Mouse (Mus musculus) kidney, adult 8-10 months (tissue): ENCODE measurements around the gene Bloc1s1.
A peak's percentile ranks its signal among the peaks of the same experiment; 100 is the strongest.

Experiments
- DNase-seq, 2 experiments: peaks; one replicate each; pipeline ENCODE4 v3.0.0; 2022

The Bloc1s1 gene

GRCm38 (mm10) chr10:128923935-128924334 is at the start of gene Bloc1s1:
Gene Bloc1s1 (minus strand): TSS chr10:128924035.
- DNase-seq, result no peak

DNA sequence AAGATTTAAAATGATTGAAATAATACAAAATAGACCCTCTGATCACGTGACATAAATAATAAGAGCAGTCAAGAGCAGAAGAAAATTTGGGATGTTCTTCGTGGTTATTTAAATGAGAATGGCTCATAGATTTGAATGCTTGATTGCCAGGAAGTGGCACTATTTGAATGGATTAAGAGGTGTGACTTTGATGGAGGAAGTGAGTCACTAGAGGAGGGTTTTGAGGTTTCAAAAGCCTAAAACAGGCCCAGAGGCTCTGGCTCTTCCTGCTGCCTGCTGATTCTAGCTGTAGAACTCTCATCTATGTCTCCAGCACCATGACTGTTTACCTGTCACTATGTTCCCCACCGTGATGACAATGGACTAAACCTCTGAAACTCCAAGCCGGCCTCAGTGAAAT is 49.0 kb upstream of the Bloc1s1 start:
- no peak for DNase-seq

DNA sequence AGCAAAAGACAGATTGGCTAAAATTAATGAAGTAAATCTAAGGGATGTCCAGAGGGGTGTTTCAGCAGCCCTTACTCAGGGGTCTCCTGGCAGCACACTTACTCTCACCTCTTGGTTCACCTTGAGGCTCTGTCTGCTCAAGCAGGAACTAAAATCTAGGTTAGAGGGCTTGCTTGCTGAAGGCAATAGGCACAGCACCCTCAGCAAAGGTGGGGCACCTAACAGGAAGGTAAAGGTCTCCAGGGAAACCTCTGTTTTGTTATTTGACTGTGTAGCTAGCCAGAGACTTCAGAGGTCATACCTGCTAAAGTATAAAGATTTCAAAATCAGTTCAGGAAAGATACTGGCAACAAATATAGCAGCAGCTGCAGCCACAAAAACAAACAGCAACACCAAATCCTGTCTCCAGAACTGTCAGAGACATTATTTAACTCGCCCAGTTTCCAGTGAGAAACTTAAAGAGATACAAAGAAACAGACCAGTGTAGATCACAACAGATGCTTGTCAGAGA is 47.0 kb upstream of the Bloc1s1 start:
- DNase-seq, result no peak

DNA sequence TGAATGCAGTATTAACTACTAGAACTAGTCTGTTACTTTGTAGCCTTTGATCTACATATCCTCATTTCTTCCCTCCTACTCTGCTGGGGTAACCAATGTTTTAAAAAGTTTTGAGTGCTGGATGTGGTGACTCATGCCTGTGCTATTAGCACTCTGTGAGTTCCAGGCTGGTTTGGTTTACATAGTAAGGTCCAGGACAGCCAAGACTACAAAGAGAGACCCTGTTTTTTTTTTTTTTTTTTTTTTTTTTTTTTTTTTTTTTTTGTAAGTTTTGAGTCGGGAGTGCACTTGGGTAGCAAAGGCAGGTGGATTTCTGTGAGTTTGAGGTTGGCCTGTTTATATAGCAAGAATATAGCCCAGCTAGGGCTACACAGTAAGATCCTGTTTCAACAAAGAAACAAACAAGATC is 44.5 kb upstream of the Bloc1s1 start:
- no peak for DNase-seq

DNA sequence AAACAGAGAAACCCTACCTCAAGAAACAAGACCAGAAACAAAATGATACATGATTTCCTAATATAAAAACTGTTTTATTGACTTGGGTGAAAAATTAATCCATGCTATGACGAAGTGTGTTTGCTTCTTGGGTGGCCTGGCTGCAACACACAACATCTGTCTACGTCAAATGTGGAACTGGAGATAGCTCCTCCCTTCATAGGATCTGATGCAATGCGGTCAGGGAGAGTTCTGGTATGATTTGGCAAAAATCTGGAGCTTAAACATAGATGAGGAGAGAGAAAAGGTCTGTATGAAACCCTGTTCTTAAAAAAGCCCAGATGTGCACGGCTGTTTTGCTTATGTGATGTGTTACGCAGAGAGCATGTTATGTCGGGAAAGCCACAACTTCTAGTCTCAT is 42.0 kb upstream of the Bloc1s1 start:
- no peak for DNase-seq

- peak; percentile 73 to 86 for DNase-seq
These were observed 41.1 kb upstream of the Bloc1s1 start for GRCm38 (mm10) chr10:128964961-128965360.

DNA sequence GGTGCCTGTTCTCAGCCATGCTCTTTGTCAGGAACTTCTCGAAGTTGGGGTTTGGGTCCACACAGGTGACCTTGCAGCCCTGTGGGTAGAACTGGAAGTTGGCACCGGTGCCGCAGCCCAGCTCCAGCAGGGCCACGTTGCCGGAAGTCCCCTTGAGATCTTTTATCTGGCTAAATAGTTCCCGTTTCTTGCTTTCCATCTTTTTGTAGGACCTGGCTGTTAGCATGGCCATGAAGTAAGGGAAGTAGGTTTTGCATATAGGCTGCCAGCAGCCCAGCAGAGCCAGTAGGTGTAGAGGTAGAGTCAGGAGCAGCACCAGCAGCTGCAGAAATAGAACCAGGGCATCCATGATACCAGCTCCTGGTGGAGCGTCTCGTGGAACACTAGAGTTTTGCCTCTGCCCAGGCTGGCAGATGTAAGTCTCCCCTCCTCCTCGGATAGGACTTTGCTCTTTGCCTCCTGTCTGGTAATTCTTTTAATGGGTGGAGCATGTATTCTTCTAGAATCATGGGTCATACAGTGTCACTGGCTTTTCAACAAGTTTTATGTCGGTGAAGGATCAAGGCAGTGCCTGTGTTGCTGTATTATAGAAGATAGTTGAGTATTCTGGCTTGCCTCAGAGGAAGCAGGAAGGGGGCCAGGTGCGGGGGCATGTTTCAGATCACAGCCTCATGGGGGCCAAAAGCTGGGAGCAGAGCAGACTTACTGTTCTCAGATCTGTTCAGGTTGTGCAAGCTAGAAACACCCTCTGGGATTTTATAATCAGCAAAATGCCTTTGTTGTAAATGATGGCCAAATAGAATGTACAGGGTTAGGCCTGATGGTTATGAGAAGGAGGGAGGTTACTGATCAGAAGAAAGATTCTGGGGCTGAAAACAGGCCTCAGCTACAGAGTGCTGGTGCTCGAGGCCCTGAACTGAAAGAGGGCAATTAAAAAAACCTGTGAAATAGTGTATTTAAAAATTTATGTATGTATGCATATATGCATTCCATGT is 37.1 kb upstream of the Bloc1s1 start, which contains the start of gene Mettl7b:
Mettl7b (minus strand) TSS at position 399 of the 995 bp plus-strand sequence.
- DNase-seq, result peak; percentile 80 to 82

GRCm38 (mm10) chr10:128960142-128960541 is 36.3 kb upstream of the Bloc1s1 start:
- no peak for DNase-seq

DNA sequence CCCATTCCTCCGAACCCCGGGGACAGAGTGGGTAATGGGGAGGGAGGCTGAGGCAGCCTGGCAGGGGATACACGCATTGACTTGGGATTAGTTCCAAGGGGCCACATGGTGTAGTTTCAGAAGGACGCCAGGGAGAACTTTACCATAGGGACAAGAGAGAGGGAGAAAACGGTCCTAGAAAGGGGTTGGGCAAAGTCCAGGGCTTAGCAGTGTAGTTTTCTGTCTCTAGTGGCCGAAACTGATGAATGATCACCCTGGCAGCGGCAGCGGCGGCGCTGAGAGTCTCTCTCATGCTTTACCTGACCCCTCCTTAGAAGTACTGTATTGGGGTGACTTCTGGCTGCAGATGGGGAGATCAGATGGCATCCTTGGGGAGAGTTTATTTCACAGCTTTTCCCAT is 34.5 kb upstream of the Bloc1s1 start:
- DNase-seq, result peak in 1 of 2 experiments; percentile 40

- no peak for DNase-seq
These were observed 26.5 kb upstream of the Bloc1s1 start for GRCm38 (mm10) chr10:128950208-128950887.

- DNase-seq, result no peak
These were observed 23.7 kb upstream of the Bloc1s1 start for GRCm38 (mm10) chr10:128947496-128947895.

DNA sequence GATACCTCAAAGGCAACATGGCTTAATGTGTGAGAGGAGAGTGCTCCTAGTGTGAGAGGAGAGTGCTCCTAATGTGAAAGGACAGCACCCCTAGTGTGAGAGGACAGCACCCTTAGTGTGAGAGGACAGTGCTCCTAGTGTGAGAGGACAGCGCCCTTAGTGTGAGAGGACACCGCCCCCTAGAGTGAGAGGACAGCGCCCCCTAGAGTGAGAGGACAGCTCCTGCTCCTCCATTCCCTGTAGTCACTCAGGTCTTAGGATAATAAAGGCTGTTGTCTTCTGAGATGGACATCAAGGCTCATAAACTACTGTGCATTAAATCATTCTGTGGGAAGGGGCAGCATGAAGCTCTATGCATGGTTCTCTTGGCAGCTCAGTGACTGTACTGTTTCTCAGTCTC is 21.8 kb upstream of the Bloc1s1 start:
- DNase-seq, result peak; percentile 42 to 65

GRCm38 (mm10) chr10:128940475-128941061 is 16.7 kb upstream of the Bloc1s1 start:
- no peak for DNase-seq

GRCm38 (mm10) chr10:128938974-128939373 is 15.1 kb upstream of the Bloc1s1 start:
- peak; percentile 41 to 56 for DNase-seq

GRCm38 (mm10) chr10:128938457-128938856 is 14.6 kb upstream of the Bloc1s1 start:
- DNase-seq, result peak; percentile 92 to 93

DNA sequence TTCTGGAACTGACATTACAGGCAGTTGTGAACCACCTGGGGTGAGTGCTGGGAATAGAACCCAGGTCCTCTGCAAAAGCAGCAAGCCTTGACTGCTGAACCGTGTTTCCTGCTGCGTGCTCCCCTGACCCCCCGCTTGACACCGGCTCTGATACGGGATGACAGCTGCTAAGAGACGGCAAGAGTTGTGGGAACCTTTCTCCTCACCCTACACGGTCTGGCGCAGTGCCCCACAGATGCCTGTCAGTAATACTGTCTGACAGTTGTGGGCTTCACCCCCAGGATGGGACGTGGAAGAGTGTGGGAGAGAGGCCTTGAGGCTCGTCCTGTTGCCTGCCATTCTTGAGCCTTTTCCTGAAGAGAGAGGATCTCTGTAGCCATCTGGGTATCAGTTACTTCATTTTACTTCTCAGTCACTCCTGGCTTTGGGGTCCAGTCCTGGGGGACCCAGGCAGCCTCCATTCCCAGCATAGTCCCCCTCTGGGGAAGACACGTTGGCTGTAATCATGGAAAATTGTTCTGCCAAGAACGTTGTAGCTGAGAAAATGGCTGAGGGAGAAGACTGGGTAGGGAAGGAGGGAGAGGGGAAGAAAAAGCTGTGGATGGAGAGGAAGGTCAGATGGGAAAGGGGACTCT is 14.0 kb upstream of the Bloc1s1 start:
- DNase-seq, result no peak

- DNase-seq, result no peak
These were observed 12.1 kb upstream of the Bloc1s1 start for GRCm38 (mm10) chr10:128935826-128936440.

DNA sequence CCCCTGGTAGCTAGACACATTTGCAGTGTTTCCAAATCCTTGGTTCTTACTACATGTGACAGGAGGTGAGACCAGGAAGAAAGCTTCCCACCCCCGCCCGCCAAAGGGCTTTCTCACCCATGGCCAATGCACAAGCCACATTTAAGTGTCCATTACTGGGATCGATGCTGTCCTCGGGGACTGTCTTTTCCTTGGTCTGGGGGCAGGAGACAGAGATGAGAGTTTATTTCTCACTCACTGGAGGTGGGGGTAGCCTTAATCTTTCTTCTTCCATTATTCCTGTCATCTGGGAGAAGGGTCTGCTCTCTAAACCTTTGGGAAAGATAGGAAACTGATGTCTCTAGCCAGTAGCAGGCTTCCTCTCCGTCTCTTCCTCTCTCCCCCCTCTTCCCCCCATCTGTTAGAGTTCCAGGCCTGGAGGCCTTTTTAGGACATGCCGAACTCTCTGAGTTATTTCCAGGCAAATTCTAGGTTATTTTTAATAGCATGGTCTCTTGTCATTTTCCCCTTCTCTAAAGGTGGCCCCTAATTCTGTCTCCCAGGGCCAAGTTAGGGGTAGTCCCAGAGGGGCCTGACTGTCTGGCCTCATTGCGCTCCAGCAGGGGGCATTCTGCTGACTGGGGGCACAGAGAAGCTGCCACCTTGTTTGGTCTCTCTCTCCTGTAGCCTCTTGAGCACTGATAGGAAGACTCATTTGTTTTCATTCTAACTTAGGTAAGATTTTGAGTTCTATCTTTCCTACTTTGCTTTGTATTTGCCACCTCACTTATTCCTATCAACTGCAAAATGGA is 11.4 kb upstream of the Bloc1s1 start:
- no peak for DNase-seq

DNA sequence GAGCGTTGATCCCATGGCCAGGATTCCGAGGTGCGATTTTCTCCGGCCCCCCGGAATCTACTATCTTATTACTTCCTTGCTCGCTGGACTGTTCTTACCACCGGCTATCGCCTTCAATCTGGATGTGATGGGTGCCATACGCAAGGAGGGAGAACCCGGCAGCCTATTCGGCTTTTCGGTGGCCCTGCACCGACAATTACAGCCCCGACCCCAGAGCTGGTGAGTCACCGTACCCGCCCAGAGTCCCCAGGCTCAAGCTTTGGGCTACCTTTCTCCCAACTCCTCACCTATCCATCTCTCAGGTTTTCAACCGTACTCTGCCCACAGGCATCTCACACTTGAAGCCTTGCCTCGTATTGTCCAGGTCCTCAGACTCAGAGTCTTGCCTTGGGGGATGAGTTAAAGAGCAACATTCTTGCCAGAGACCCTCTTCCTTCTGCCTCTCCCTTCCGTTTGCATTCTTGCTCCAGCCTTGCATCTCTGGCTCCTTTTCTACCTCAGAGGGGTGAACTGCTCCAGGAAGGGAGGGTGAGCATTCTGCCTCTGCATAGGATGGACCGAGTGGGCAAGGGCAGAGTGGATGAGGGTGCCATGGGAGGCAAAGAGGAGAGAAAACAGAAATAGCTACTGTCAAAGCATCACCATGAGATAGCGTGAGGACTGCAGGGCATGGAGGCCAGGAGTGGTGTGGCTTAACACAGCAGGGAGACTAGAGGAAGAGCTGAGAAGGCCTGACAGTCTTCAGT is 10.3 kb upstream of the Bloc1s1 start:
- DNase-seq, result no peak

GRCm38 (mm10) chr10:128933574-128933973 is 9.7 kb upstream of the Bloc1s1 start, which contains the start of gene Itga7:
Gene Itga7 (plus strand): TSS chr10:128933818.
- DNase-seq, result peak in 1 of 2 experiments; percentile 40
